Mouse (Mus musculus) retina, adult 2 months (tissue): ENCODE results near the gene Lrpap1.
A peak's percentile ranks its signal among the peaks of the same experiment; 100 is the strongest.

Experiments used
- DNase-seq: peaks from one replicate; pipeline ENCODE4 v3.0.0-alpha.2; 2012; ENCODE audit warnings: low read depth, low spot score

Gene Lrpap1

GRCm38 (mm10) chr5:35129208-35129607 lies 23.6 kb upstream of the Lrpap1 start:
- no peak for DNase-seq

DNA sequence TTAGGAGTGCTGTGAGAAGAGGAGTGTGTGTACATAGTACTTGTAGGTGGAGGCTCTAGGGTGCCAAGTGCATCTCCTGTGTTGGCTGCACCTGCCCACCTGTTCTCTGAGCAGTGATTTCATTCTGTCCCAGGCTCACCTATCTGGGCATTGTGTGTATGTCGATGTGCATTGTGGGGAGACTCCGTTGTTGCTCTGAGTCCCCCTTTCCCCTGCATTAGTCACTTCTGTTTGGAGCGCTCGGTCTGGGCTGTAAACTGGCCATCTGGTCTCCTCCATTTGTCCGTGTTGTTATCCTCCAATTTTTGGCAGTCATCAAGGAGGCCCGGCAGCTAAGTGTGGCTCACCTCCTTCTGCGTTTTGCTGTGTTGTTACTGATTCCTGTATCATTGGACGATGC lies 14.5 kb upstream of the Lrpap1 start:
- no peak for DNase-seq

DNA sequence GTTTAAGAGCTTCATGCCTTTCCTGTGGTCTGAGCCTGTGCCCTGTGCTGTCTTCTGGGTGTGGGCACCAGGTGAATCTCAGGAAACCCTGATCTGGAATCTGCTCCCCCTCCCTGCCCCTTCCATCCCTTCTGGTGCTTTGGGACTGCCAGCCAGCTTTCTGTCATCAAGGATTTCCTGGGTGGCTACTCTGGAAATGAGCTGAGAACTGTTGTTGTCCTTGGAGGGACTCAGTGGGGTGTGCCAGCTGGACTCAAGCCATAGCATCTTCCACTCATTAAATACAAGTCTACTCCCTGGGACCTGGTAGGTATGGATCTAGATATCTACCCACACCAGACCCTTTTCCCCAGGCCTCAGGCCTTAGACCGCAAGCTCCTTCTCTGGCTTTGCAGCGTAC lies 12.9 kb upstream of the Lrpap1 start:
- DNase-seq = no peak

GRCm38 (mm10) chr5:35117633-35118032 lies 12.1 kb upstream of the Lrpap1 start:
- DNase-seq = no peak

DNA sequence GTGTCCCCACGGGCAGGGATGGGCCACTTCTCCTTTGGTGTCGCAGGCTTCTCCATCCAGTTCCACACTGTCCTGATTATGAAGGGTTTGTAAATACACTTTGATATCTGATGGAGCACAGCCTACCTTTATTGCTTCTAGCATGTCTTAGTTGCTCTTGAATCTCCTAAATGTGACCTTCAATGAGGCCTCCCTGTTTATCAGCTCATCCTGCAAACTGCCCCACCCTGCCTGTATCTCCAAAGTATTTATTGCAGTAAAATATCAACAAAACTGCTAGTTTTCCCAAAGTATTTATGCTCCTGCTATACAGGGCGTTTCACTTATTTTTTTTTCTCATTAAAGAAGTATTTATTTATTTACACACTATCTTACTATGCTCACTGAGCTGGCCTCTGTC lies 10.4 kb upstream of the Lrpap1 start:
- no peak for DNase-seq

DNA sequence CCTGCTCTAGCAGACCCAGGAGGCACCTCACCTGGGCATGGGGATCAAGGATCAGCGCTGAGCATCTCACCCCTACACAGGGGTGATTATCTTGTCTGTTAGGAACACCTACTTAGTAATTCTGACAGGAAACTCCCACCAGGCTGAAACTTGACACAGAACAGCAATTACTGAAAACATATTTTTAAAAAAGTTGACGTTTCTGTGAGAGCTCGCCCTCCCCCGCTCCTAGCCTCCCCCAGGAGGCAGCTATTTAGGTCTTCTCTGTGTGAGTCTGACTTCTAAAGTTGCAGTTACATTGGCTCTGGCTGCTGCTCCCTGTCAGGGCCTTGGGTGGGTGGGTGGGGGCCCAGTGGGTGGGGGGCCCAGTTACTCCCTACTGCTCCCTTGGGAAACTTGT lies 6.9 kb upstream of the Lrpap1 start:
- DNase-seq = no peak

DNA sequence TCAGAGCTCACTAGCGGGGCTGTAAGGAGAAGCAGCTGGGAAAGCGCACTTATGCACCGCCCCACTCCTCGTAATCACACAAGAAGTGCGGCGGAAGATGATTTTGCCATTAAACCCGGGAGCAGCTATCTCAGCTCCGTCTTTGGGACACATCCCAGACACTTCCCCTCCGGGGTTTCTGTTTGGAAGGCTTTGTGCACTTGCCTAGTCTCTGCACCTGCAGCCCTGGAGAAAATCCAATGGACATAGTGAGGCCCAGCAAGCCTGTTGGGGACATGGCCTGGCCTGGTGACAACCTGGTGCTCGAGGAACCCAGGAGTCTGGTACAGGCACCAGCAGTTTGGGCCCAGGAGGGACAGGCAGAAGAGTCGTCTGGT lies 344 bp upstream of the Lrpap1 start:
- no peak for DNase-seq

DNA sequence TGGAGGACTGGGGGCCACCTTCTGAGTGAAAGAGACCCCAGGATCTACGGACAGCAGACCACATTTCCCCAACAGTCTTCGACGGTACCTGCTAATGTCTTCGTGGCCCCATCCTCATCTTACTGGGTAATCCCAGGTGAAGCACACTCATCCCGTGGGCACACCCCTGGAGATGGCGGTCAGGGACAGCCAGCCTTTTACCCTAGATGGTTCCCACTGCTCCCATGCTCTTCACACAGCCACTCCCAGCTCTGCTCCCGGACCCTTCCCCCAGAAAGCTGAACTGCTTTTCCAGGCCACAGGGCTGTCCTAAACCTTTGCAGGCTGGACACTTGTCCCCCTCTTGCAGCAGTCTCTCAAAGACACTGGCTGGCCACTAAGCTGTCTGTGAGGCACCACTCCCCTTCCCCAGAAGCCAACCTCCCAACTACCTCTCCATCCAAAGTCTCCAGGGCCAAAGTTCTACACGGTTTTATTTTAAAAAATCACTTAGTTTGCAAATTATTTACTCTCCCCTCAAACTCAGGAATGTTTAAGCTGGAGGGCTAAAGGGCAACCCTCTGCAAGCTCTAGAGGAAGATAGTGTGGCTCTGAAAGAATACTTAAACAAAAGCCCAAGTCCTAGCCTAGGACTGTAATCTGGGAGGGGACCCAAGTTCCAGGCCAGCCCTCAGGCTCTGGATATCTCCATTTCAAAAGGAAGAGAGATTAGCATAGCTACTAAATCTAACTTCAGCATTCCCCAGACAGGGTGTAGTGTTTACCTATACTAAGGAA lies 1.2 kb downstream of the Lrpap1 start:
- no peak for DNase-seq

GRCm38 (mm10) chr5:35103528-35103927 lies 2.0 kb downstream of the Lrpap1 start:
- DNase-seq = no peak

DNA sequence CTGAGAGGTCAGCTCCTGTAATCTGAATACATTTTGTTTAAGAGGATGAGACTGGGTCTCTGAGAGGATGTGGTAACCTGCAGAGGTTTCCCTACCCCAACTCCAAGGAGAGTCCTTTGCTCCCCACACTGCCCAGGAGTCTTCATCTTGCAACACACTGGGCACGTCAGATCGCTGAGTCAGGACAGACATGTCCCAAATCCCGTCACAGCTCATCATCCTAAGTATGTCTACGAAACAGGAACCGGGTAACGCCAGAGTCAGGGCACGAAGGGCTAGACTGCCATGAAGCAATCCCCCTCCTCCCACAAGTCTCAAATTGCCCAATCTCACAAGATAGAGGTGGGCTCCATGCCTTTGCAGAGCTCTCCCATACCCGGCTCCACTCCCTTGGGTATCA lies 2.5 kb downstream of the Lrpap1 start:
- DNase-seq = no peak

DNA sequence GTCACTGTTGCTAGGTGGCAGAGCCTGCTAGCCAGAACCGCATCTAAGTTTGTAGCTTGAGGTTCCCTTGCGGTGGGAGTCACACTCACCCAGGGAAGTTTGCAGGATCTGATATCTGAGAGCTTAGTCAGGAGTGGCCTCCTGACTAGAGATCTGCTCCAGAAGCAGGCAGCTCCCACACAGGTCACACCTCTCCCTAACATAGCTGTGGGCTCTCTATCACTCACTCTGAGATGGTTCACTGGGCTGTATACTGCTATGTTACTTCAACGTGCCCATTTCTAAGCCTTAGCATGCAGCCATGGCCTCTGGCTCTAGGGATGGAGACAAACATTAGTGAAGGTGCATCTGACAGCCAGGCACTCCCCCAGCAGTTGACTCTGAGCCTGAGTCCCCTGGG lies 13.9 kb downstream of the Lrpap1 start:
- DNase-seq = no peak

DNA sequence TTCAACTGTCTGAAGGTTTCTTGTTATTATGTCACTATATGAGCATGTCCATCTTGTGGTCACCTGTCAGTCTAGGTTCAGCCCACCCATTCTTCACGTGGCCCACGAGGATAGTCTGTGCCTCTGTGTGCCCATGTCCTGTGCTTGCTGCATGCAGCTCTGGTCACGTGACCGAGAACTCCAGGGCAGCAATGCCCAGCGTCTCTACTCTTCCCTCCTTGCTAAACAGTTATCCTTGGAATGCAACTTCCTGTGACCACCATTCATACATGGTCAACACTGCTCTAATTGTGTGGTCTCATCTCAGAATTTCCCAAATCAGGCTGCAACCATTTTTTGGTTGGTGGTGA lies 16.0 kb downstream of the Lrpap1 start:
- DNase-seq = no peak

DNA sequence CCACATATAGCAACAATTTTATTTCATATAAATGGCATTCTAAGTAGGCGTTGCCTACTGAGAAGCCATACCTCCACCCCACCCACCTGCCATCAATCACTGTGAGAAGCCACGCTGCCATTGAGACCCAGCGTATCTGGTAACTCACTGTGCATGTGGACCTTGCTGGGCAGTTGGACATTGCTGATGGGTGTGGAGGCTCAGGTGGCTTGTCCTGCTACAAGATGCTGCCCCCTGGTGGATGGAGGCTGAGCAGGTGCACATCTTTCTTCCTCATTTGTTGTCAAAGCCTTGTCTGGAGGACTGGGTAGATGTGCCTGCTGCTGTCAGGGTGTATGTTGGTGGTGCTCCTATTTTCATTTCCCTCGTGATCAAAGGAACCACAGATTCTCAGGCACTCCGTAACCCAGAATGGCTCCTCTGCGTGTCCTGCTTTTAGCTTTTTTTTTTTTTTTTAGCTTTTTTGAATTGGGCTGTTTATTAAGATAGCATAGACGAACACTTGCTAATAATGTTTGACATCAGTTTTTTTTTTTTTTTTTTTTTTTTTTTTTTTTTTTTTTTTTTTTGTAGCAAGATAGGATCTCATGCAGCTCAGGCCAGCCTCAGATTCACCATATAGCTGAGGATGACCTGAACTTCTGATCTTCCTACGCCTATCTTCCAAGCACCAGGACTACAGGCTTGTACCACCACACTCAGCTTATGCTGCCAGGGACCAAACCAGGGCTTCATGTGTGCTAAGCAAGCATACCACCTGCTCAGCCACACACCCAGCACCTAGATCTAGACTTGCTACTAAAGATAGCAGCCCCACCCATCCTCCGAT lies 16.6 kb downstream of the Lrpap1 start:
- peak; percentile 47 for DNase-seq

DNA sequence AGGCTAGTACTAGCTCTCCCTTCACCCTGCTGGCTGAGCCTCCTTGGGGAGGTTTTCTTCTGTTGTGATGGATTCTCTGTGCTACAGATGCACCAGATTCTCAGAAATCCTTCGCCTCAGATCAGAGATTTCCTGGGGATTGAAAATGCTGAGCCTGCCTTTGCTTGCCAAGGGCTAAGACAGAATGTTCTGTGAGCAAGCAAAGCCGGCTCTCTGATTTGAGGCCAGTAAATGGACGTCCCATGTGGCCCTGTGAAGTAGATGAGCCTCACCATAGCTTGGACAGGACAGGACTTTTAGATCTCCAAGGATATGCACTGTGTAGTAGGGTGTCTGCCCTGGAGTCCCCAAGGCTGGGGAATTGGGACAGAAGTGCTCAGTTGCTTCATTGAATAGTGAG lies 20.7 kb downstream of the Lrpap1 start:
- no peak for DNase-seq

DNA sequence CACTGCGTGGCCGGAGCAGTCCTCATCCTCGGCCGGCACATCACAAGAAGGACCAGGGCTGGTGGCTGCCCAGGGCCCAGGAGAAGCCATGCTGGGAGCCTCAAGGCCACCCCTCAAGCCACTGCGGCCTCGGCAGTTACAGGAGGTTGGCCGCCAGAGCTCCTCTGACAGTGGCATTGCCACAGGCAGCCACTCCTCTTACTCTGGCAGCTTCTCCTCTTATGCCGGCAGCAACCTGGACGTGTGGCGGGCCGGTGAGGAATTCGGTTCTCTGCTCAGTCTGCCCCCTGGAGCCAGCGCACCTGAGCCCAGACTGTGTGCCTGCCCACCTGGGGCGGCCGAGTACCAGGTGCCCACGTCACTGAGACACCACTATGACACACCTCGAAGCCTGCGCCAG lies 26.5 kb downstream of the Lrpap1 start:
- no peak for DNase-seq

GRCm38 (mm10) chr5:35076369-35076768 lies 29.2 kb downstream of the Lrpap1 start:
- no peak for DNase-seq

DNA sequence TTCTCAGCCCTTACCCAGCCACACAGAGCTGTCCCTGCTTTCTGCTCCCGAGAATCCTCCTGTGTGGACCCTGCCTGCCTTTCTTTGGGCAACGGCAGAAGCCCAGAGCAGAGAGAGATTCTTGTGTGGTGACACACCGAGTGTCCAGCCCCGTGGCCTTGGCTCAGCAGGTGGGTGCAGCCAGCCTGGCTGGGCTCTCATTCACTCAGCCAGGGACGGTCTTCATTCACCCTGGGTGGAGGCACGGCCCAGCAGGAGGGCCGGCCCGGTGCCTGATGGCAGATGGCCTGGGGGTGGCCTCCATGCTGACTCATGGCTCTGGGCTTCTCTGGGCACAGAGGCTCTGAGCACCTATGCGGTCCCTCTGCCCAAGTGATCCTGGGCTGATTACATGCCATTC lies 31.6 kb downstream of the Lrpap1 start:
- no peak for DNase-seq

DNA sequence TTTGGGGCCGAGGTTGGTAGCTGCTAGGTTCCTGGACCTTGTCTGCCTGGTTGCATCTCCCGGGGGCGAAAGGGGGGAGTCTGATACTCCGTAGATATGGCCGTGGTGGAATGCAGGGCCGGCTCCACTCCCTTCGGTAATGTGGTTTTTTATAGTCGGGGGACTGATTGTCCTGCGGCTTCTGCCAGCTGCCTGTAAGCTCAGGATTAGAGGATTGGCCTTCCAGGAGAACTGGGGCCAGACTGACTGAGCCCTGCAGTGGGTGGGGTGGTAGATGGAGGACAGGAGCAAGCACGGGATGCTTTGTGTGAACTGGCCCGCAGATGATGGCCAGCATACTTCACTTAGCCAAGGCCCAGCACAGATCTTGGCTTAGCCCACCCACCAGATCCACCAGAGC lies 32.3 kb downstream of the Lrpap1 start:
- peak; percentile 23 for DNase-seq

- DNase-seq = no peak
These were observed 33.7 kb downstream of the Lrpap1 start for GRCm38 (mm10) chr5:35071855-35072254.

DNA sequence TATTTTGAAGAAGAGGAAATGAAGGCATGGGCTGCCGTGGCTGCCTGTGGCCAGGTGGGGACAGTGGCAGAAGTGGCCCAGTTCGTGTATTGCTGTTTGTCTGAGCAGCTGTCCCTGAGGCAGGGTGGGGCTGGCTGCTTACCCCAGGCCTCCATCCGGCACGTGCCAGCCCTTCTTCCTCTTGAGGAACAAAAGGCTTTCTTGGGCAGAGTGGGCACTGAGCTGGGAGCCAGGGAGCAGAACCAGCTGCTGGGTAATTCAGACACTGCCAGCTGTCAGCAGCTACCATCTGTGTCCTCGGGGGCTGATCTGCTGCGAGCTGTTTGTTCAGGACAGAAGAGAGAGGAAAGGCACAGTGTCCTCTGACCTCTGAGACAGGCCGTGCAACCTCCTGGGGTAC lies 34.6 kb downstream of the Lrpap1 start:
- peak; percentile 16 for DNase-seq

DNA sequence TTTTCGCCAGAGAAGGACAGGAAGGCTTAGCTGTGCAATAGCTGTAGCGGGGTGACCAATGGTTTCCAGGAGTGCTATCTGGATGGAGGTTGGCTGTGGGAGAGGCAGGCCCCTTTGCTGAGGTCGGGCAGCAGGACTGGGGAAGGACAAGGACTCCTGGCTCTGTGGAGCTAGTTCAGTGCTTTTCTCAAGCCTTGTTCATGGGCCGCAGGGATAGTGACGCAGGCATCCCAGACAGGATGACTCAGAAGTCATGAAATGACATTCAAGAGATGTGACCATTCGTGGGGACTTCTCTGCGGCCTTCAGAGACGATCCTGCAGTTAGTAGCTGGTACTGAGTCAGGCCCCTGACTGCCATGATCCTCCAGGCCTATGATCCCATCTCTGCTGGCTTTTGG lies 35.3 kb downstream of the Lrpap1 start:
- DNase-seq = no peak

GRCm38 (mm10) chr5:35069841-35070240 lies 35.7 kb downstream of the Lrpap1 start:
- DNase-seq = no peak

GRCm38 (mm10) chr5:35060098-35060497 lies 45.5 kb downstream of the Lrpap1 start:
- DNase-seq = no peak
